Mouse (Mus musculus) heart, embryonic 16.5 days (tissue): ENCODE data around the gene Ttc9. TPM values are rescaled to one million over a fixed set of nuclear protein-coding genes. Genes with fewer than 3 reads are reported as not detected.

Experiments
- ATAC-seq: fragments of 200-750 bp; cut with Nextera tagmentation; replicated peaks from 2 replicates; pipeline ENCODE4 v1.8.0; 2017; ENCODE audit warnings: moderate number of reproducible peaks; ENCODE audit not compliant: insufficient read depth, low FRiP score; ENCODE audit errors: extremely low read depth
- H3K27ac ChIP-seq: fragments of 300-500 bp; sonication (generic); 2 replicates; pipeline ENCODE4 v1.5.1; 2014; ENCODE audit warnings: mild to moderate bottlenecking, low read length, control low read depth, moderate library complexity
- H3K27me3 ChIP-seq: fragments of 300-500 bp; sonication (generic); 2 replicates; pipeline ENCODE4 v1.6.1; 2014; ENCODE audit warnings: low read length, mixed read lengths; ENCODE audit not compliant: control insufficient read depth, insufficient read depth
- H3K36me3 ChIP-seq: fragments of 300-500 bp; sonication (generic); 2 replicates; pipeline ENCODE4 v1.6.1; 2014; ENCODE audit not compliant: control insufficient read depth, insufficient read depth
- H3K4me1 ChIP-seq: fragments of 300-500 bp; sonication (generic); 2 replicates; pipeline ENCODE4 v1.6.1; 2014; ENCODE audit warnings: low read length, mixed read lengths; ENCODE audit not compliant: control insufficient read depth, insufficient read depth
- H3K4me2 ChIP-seq: fragments of 300-500 bp; sonication (generic); 2 replicates; pipeline ENCODE4 v1.6.1; 2014; ENCODE audit warnings: low read depth, mild to moderate bottlenecking, control low read depth, low read length
- H3K4me3 ChIP-seq: fragments of 300-500 bp; sonication (generic); 2 replicates; pipeline ENCODE4 v1.5.1; 2014; ENCODE audit warnings: mild to moderate bottlenecking, control low read depth, low read length
- H3K9ac ChIP-seq: fragments of 300-500 bp; sonication (generic); 2 replicates; pipeline ENCODE4 v1.6.1; 2014; ENCODE audit warnings: low read length, control low read depth
- H3K9me3 ChIP-seq: fragments of 300-500 bp; sonication (generic); replicated peaks from 2 replicates; pipeline ENCODE4 v1.6.1; 2016; ENCODE audit warnings: low read length; ENCODE audit not compliant: control insufficient read depth
- WGBS: fragments of 180-500 bp; shearing (Covaris S2); extraction: QIAGEN DNeasy Blood & Tissue Kit; methylation state at CpG from one replicate; pipeline ENCODE4 v1.1.7; 2014; 5-methylcytosine and 5-hydroxymethylcytosine counted together
- polyA plus RNA-seq: library from polyadenylated mRNA; unstranded; fragments of >200 nt; fragmentation: Nextera tagmentation; extraction: Ambion mirVana; gene quantifications from 2 replicates; pipeline ENCODE4 v1.2.1, GENCODE M21; 2015

Ttc9 gene
- polyA plus RNA-seq, 1 experiment from 2014 or later = 4.0 TPM

GRCm38 (mm10) chr12:81679807-81680529 is 48.9 kb downstream of the Ttc9 start:
- H3K9me3 ChIP-seq = no peaks in the 10 kb centered on the region
- H3K36me3 ChIP-seq = no peaks in the 10 kb centered on the region
- no peak overlapping the region for H3K4me3 ChIP-seq
- no peak for ATAC-seq
- no peak overlapping the region for H3K9ac ChIP-seq
- no peak overlapping the region for H3K27ac ChIP-seq
- H3K4me1 ChIP-seq = no peaks in the 10 kb centered on the region
- 70% methylated on average over 7 of the region's 7 CpGs for WGBS
- H3K4me2 ChIP-seq = no peak overlapping the region
- no peaks in the 10 kb centered on the region for H3K27me3 ChIP-seq

GRCm38 (mm10) chr12:81683395-81683794 is 52.3 kb downstream of the Ttc9 start:
- no peak for ATAC-seq
- Histone ChIP-seq H3K4me2 (no peak overlapping the region), H3K27ac (no peak overlapping the region), H3K9ac (no peak overlapping the region), H3K4me3 (no peak overlapping the region), H3K4me1 (no peaks in the 10 kb centered on the region), H3K9me3 (no peaks in the 10 kb centered on the region), H3K36me3 (no peaks in the 10 kb centered on the region), H3K27me3 (no peaks in the 10 kb centered on the region)
- 61% methylated on average over 11 of the region's 11 CpGs for WGBS

GRCm38 (mm10) chr12:81684096-81684495 is 53.0 kb downstream of the Ttc9 start:
- WGBS = 80% methylated on average over 6 of the region's 6 CpGs
- Histone ChIP-seq H3K4me1 (no peaks in the 10 kb centered on the region), H3K9ac (no peak overlapping the region), H3K4me2 (no peak overlapping the region), H3K4me3 (no peak overlapping the region), H3K27me3 (no peaks in the 10 kb centered on the region), H3K9me3 (no peaks in the 10 kb centered on the region), H3K36me3 (no peaks in the 10 kb centered on the region), H3K27ac (no peak overlapping the region)
- no peak for ATAC-seq

- Histone ChIP-seq H3K27ac (no peak overlapping the region), H3K9ac (no peak overlapping the region), H3K4me3 (no peak overlapping the region), H3K27me3 (no peaks in the 10 kb centered on the region), H3K36me3 (no peaks in the 10 kb centered on the region), H3K4me1 (no peaks in the 10 kb centered on the region; the same call in 1 of the 2 replicates), H3K4me2 (no peak overlapping the region), H3K9me3 (no peaks in the 10 kb centered on the region)
- no peak for ATAC-seq
- WGBS = 56% methylated on average over 3 of the region's 3 CpGs
Observed at GRCm38 (mm10) chr12:81685981-81686380, 54.9 kb downstream of the Ttc9 start.

GRCm38 (mm10) chr12:81686406-81687117 is 55.5 kb downstream of the Ttc9 start:
- Histone ChIP-seq H3K9ac (no peak overlapping the region), H3K4me1 (no peaks in the 10 kb centered on the region; the same call in 1 of the 2 replicates), H3K36me3 (no peaks in the 10 kb centered on the region), H3K27ac (no peak overlapping the region), H3K9me3 (no peaks in the 10 kb centered on the region), H3K4me2 (no peak overlapping the region), H3K27me3 (no peaks in the 10 kb centered on the region), H3K4me3 (no peak overlapping the region)
- no peak for ATAC-seq
- 52% methylated on average over 12 of the region's 12 CpGs for WGBS

- Histone ChIP-seq H3K4me1 (no peaks in the 10 kb centered on the region; the same call in 1 of the 2 replicates), H3K27ac (no peak overlapping the region), H3K36me3 (no peaks in the 10 kb centered on the region), H3K4me3 (no peak overlapping the region), H3K27me3 (no peaks in the 10 kb centered on the region), H3K9me3 (no peaks in the 10 kb centered on the region), H3K9ac (no peak overlapping the region), H3K4me2 (no peak overlapping the region)
- ATAC-seq = no peak
- 71% methylated on average over 5 of the region's 5 CpGs for WGBS
Observed at GRCm38 (mm10) chr12:81687873-81688272, 56.8 kb downstream of the Ttc9 start.

- Histone ChIP-seq H3K9me3 (no peaks in the 10 kb centered on the region), H3K27me3 (no peaks in the 10 kb centered on the region), H3K4me3 (no peak overlapping the region), H3K4me1 (no peaks in the 10 kb centered on the region; the same call in 1 of the 2 replicates), H3K9ac (no peak overlapping the region), H3K27ac (0 out of 2 replicates have a peak overlapping the region, but pooled peaks have one; percentile 36), H3K36me3 (no peaks in the 10 kb centered on the region), H3K4me2 (no peak overlapping the region)
- 0 out of 2 replicates have a peak, but pooled peaks have one; percentile 34 for ATAC-seq
- 50% methylated on average over 4 of the region's 4 CpGs for WGBS
Observed at GRCm38 (mm10) chr12:81688537-81688936, 57.5 kb downstream of the Ttc9 start.

GRCm38 (mm10) chr12:81689505-81690056 is 58.5 kb downstream of the Ttc9 start:
- no peaks in the 10 kb centered on the region for H3K9me3 ChIP-seq
- H3K9ac ChIP-seq = no peak overlapping the region
- no peak overlapping the region for H3K4me2 ChIP-seq
- 0 out of 2 replicates have a peak, but pooled peaks have one; percentile 23 for ATAC-seq
- WGBS = 34% methylated on average over 4 of the region's 4 CpGs
- H3K4me3 ChIP-seq = no peak overlapping the region
- H3K27me3 ChIP-seq = no peaks in the 10 kb centered on the region
- H3K36me3 ChIP-seq = no peaks in the 10 kb centered on the region
- no peaks in the 10 kb centered on the region; the same call in 1 of the 2 replicates for H3K4me1 ChIP-seq
- H3K27ac ChIP-seq = peak overlapping the region; percentile 51

- no peak for ATAC-seq
- H3K4me3 ChIP-seq = no peak overlapping the region
- H3K4me2 ChIP-seq = no peak overlapping the region
- no peak overlapping the region for H3K9ac ChIP-seq
- 86% methylated on average over 15 of the region's 15 CpGs for WGBS
- no peaks in the 10 kb centered on the region for H3K9me3 ChIP-seq
- H3K4me1 ChIP-seq = no peaks in the 10 kb centered on the region; the same call in 1 of the 2 replicates
- no peaks in the 10 kb centered on the region for H3K27me3 ChIP-seq
- H3K27ac ChIP-seq = peak overlapping the region; percentile 51
- no peaks in the 10 kb centered on the region for H3K36me3 ChIP-seq
Observed at GRCm38 (mm10) chr12:81690111-81690510, 59.1 kb downstream of the Ttc9 start.
